Mouse (Mus musculus) myocyte (in vitro differentiated cells): ENCODE data around the gene Tmpo.

Experiments used
- CEBPB ChIP-seq: IDR thresholded peaks from 2 replicates; pipeline ENCODE4 v1.6.1; 2011; ENCODE audit warnings: mild to moderate bottlenecking, moderate library complexity; ENCODE audit not compliant: poor library complexity, insufficient read depth, severe bottlenecking
- E2F4 ChIP-seq: IDR thresholded peaks from one replicate; pipeline ENCODE4 v1.6.1; 2011; ENCODE audit warnings: mild to moderate bottlenecking, control low read depth, moderate library complexity; ENCODE audit not compliant: insufficient read depth
- MAX ChIP-seq: IDR thresholded peaks from one replicate; pipeline ENCODE4 v1.6.1; 2011; ENCODE audit warnings: low read depth, mild to moderate bottlenecking, control low read depth
- MYOD1 ChIP-seq, 3 experiments: IDR thresholded peaks; one replicate each; pipeline ENCODE4 v1.6.1; 2011; ENCODE audit warnings: control low read depth in 2 of 3, low read depth in 2 of 3, mild to moderate bottlenecking in 2 of 3, moderate library complexity in 1 of 3; ENCODE audit not compliant: insufficient read length in 2 of 3, control insufficient read depth in 1 of 3
- MYOG ChIP-seq, 3 experiments: IDR thresholded peaks; one replicate each; pipeline ENCODE4 v1.6.1; 2011; ENCODE audit warnings: control low read depth in 2 of 3, low read depth in 2 of 3, mild to moderate bottlenecking in 2 of 3; ENCODE audit not compliant: insufficient read length in 2 of 3, control insufficient read depth in 1 of 3, insufficient read depth in 1 of 3
- POLR2A ChIP-seq: IDR thresholded peaks from one replicate; pipeline ENCODE4 v1.6.1; 2011; ENCODE audit warnings: low read depth, mild to moderate bottlenecking, control low read depth, moderate library complexity; ENCODE audit not compliant: insufficient read length
- POLR2AphosphoS2 ChIP-seq: IDR thresholded peaks from one replicate; pipeline ENCODE4 v1.6.1; 2011; ENCODE audit warnings: low read depth, control low read depth; ENCODE audit not compliant: insufficient read length
- SRF ChIP-seq: IDR thresholded peaks from one replicate; pipeline ENCODE4 v1.6.1; 2011; ENCODE audit warnings: low read depth; ENCODE audit not compliant: control insufficient read depth, insufficient read length
- TCF12 ChIP-seq: IDR thresholded peaks from one replicate; pipeline ENCODE4 v1.6.1; 2011; ENCODE audit warnings: mild to moderate bottlenecking, control low read depth; ENCODE audit not compliant: poor library complexity, insufficient read depth, severe bottlenecking
- TCF3 ChIP-seq: IDR thresholded peaks from one replicate; pipeline ENCODE4 v1.6.1; 2011; ENCODE audit warnings: low read depth, control low read depth; ENCODE audit not compliant: insufficient read length
- USF1 ChIP-seq: IDR thresholded peaks from one replicate; pipeline ENCODE4 v1.6.1; 2011; ENCODE audit warnings: low read depth, mild to moderate bottlenecking, control low read depth, moderate library complexity

GRCm38 (mm10) chr10:91195091-91195490 lies 14.0 kb upstream of the Tmpo start:
- TF ChIP-seq POLR2A: no peak
- TF ChIP-seq MYOD1 (IDR thresholded peaks at IDR 0.05; ENCODE audit: control insufficient read depth in 1 of 3, insufficient read length in 2 of 3, low read depth in 2 of 3): no peak
- no peak for TF ChIP-seq POLR2AphosphoS2
- no peak for TF ChIP-seq USF1
- TF ChIP-seq CEBPB: no peak
- no peak for TF ChIP-seq MAX
- TF ChIP-seq TCF3: no peak
- no peak for TF ChIP-seq E2F4
- TF ChIP-seq MYOG (IDR thresholded peaks at IDR 0.05; ENCODE audit: control insufficient read depth in 1 of 3, insufficient read depth in 1 of 3, insufficient read length in 2 of 3, low read depth in 2 of 3): no peak
- TF ChIP-seq TCF12: no peak
- no peak for TF ChIP-seq SRF
